Mouse (Mus musculus) bone marrow macrophage, adult 2 months (primary cell): ENCODE results near the gene Gjb6. TPM values are rescaled to one million over a fixed set of nuclear protein-coding genes. Genes with fewer than 3 reads are reported as not detected.

Experiments used
- H3K27ac ChIP-seq: 2 replicates; pipeline ENCODE4 v1.5.1; 2012; ENCODE audit warnings: low read depth, low read length; ENCODE audit not compliant: insufficient read depth
- H3K4me1 ChIP-seq: 2 replicates; pipeline ENCODE4 v1.6.1; 2012; ENCODE audit warnings: low read length; ENCODE audit not compliant: control insufficient read depth, insufficient read depth
- H3K4me3 ChIP-seq: 2 replicates; pipeline ENCODE4 v1.5.1; 2012; ENCODE audit warnings: mild to moderate bottlenecking, low read length, moderate library complexity; ENCODE audit not compliant: insufficient read depth
- CTCF ChIP-seq: IDR thresholded peaks from 2 replicates; pipeline ENCODE4 v1.5.1; 2012; ENCODE audit warnings: low read depth, mild to moderate bottlenecking, low read length, moderate library complexity
- POLR2A ChIP-seq: IDR thresholded peaks from 2 replicates; pipeline ENCODE4 v1.6.1; 2012; ENCODE audit warnings: mild to moderate bottlenecking, low read depth, low read length, borderline replicate concordance
- polyA plus RNA-seq: library from polyadenylated mRNA; stranded (reverse); fragments of >200 nt; gene quantifications from 2 replicates; pipeline ENCODE4 v1.2.4, GENCODE M21; 2012; ENCODE audit not compliant: missing spikeins, insufficient read depth, insufficient read length

Gene Gjb6
- polyA plus RNA-seq: not detected in 2 replicates

GRCm38 (mm10) chr14:57133161-57133661, at the start of gene Gjb6:
Gene Gjb6 (minus strand): TSS chr14:57133611.
- Histone ChIP-seq H3K27ac (no peak within 1 kb of the TSS), H3K4me3 (no peak within 1 kb of the TSS)
- TF ChIP-seq CTCF (no peak), POLR2A (no peak)

GRCm38 (mm10) chr14:57165493-57165892, 32.1 kb upstream of the Gjb6 start:
- H3K27ac ChIP-seq: no peak overlapping the region
- no peaks in the 10 kb centered on the region for H3K4me1 ChIP-seq
- no peak overlapping the region for H3K4me3 ChIP-seq
- TF ChIP-seq POLR2A: no peak

More at GRCm38 (mm10) chr14:57133161-57133661, at the start of gene Gjb6:
- no peaks in the 10 kb centered on the region for H3K4me1 ChIP-seq

DNA sequence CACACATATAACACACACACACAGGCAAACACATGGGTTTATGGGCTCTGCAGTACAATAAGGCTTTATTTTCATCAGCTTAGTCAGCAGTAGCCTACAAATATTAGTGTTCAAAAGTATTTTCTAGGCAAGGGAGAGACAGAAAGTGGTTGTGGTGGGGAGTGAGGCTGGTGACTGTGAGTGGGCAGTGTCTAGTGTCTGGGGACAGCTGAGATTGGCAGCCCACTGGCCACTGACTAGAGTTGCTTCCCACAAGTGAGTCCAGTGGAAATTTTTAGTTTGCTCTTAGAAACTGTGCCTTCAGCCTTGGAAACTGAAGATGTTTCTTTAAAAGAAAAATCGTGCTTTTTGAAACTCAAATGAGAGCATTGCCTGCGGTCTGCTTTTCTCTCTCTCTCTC, 28.4 kb upstream of the Gjb6 start:
- Histone ChIP-seq H3K4me1 (no peaks in the 10 kb centered on the region), H3K27ac (no peak overlapping the region), H3K4me3 (no peak overlapping the region)
- TF ChIP-seq CTCF (no peak), POLR2A (no peak)

- no peak overlapping the region for H3K27ac ChIP-seq
- no peaks in the 10 kb centered on the region for H3K4me1 ChIP-seq
- no peak overlapping the region for H3K4me3 ChIP-seq
- TF ChIP-seq CTCF: no peak
- TF ChIP-seq POLR2A: no peak
Observed at GRCm38 (mm10) chr14:57161201-57161600, 27.8 kb upstream of the Gjb6 start.

GRCm38 (mm10) chr14:57154916-57155315, 21.5 kb upstream of the Gjb6 start:
- Histone ChIP-seq H3K4me1 (no peaks in the 10 kb centered on the region), H3K27ac (no peak overlapping the region), H3K4me3 (no peak overlapping the region)
- TF ChIP-seq POLR2A (no peak), CTCF (no peak)

DNA sequence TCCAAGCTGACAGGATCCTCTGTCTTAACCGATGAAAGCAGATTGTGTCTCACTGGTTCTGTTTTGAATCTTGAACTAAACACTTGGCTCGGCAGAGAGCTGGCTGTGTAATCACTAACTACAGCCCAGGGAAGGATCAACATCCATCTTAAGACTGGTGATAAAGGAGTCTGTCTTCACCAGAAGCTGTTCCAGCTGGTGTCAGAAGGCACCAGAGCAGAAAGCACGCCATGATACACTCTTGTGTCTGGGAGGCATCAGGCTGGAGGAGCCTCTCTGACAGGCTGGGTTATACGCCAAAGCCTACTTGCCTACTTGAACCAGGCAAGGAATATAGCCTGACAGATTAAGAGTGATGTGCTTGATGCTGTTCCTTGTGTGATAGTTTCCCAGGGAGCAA, 12.3 kb upstream of the Gjb6 start:
- Histone ChIP-seq H3K4me1 (no peaks in the 10 kb centered on the region), H3K4me3 (no peak overlapping the region), H3K27ac (no peak overlapping the region)
- no peak for TF ChIP-seq POLR2A
- no peak for TF ChIP-seq CTCF

DNA sequence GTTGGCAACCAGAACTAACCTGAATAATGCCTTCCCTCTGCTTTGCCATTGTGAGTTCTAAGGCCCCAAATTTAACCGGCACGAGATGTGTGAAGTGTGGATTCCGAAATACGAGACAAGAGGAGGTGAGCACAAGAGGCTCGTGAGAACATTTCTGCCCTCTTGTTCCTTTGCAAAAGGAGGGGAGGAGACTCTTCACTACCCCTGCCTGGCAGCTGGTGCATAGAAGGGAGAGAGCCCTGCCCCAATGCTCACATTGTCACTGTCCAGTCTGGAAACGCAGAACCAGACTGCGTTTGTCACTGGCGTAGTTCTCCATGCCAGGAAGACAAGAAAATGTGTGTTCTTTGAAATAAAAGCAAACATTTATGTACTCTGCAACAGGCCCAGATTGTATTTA, 1.9 kb upstream of the Gjb6 start:
- H3K4me1 ChIP-seq: no peaks in the 10 kb centered on the region
- H3K4me3 ChIP-seq: no peak overlapping the region
- TF ChIP-seq POLR2A (no peak), CTCF (no peak)
- no peak overlapping the region for H3K27ac ChIP-seq

- H3K4me3 ChIP-seq: no peak overlapping the region
- no peaks in the 10 kb centered on the region for H3K4me1 ChIP-seq
- TF ChIP-seq POLR2A: no peak
- TF ChIP-seq CTCF: no peak
- H3K27ac ChIP-seq: no peak overlapping the region
Observed at GRCm38 (mm10) chr14:57127383-57127782, 6.0 kb downstream of the Gjb6 start.

- Histone ChIP-seq H3K4me1 (no peaks in the 10 kb centered on the region), H3K27ac (no peak overlapping the region), H3K4me3 (no peak overlapping the region)
- no peak for TF ChIP-seq CTCF
- no peak for TF ChIP-seq POLR2A
Observed at GRCm38 (mm10) chr14:57122295-57122694, 11.1 kb downstream of the Gjb6 start.

DNA sequence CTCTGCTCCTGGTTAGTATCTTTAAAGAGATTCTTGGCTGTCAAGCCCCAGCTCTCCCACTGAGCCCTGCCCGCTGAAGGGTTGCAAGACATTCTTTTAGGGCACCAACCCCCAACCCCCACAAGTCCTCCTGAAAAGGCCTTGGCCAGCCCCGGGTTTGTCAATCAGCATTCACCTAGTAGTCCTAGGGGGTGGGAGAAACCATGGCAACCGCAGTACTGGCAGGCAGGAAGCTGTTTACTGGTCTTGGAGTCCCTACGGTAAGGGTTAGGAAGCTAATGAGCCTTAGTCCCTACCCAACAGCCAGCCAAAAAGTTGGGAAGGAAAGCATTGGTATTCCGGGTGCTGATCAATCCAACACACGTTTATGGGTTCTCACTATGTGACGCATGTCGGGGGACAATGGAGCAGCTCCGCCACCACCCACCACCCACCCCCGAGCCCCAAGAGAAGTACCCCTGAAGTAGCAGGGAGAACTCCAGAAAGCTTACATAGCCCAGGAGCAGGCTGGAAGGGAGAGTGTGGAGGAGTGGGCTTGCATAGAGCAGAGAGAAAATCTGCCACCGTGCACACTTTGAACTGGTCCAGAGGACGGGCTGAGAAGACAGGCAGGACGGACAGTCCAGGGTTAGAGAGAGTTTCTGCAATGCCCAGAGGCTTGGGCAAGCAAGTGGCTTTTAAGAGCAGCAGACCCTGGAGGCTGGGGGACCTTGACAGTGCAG, 17.4 kb downstream of the Gjb6 start, which contains the start of gene Gm4491:
TSS of gene Gm4491 (minus strand) at position 61 of the 722 bp plus-strand sequence.
- TF ChIP-seq CTCF (no peak), POLR2A (no peak)
- H3K4me3 ChIP-seq: no peak within 1 kb of the TSS
- H3K4me1 ChIP-seq: no peaks in the 10 kb centered on the region
- no peak within 1 kb of the TSS for H3K27ac ChIP-seq
